Mouse (Mus musculus) stomach, postnatal 0 days (tissue): ENCODE measurements around the gene Meis3. TPM values are rescaled to one million over a fixed set of nuclear protein-coding genes. Genes with fewer than 3 reads are reported as not detected.

Source experiments
- ATAC-seq: fragments of 200-750 bp; cut with Nextera tagmentation; 2 replicates; pipeline ENCODE4 v1.8.0; 2017; ENCODE audit not compliant: low FRiP score, low TSS enrichment
- DNase-seq: peaks from one replicate; pipeline ENCODE4 v3.0.0-alpha.2; 2016; ENCODE audit warnings: low spot score
- H3K27ac ChIP-seq: fragments of 300-500 bp; sonication (generic); replicated peaks from 2 replicates; pipeline ENCODE4 v1.5.1; 2014; ENCODE audit warnings: mild to moderate bottlenecking, control low read depth
- H3K27me3 ChIP-seq: fragments of 300-500 bp; sonication (generic); 2 replicates; pipeline ENCODE4 v1.6.1; 2014; ENCODE audit warnings: low read length; ENCODE audit not compliant: control insufficient read depth, insufficient read depth
- H3K36me3 ChIP-seq: fragments of 300-500 bp; sonication (generic); 2 replicates; pipeline ENCODE4 v1.6.1; 2014; ENCODE audit warnings: low read length, mixed read lengths; ENCODE audit not compliant: control insufficient read depth, insufficient read depth
- H3K4me1 ChIP-seq: fragments of 300-500 bp; sonication (generic); replicated peaks from 2 replicates; pipeline ENCODE4 v1.6.1; 2014; ENCODE audit warnings: antibody characterized with exemption; ENCODE audit not compliant: control insufficient read depth, insufficient read depth
- H3K4me2 ChIP-seq: fragments of 300-500 bp; sonication (generic); replicated peaks from 2 replicates; pipeline ENCODE4 v1.6.1; 2014; ENCODE audit warnings: low read depth, mild to moderate bottlenecking, control low read depth, moderate library complexity
- H3K4me3 ChIP-seq: fragments of 300-500 bp; sonication (generic); 2 replicates; pipeline ENCODE4 v1.5.1; 2014; ENCODE audit warnings: low read depth, low read length, control low read depth
- H3K9ac ChIP-seq: fragments of 300-500 bp; sonication (generic); 2 replicates; pipeline ENCODE4 v1.6.1; 2014; ENCODE audit warnings: mild to moderate bottlenecking, low read length, control low read depth, mixed read lengths
- H3K9me3 ChIP-seq: fragments of 300-500 bp; sonication (generic); 2 replicates; pipeline ENCODE4 v1.6.1; 2016; ENCODE audit warnings: low read length; ENCODE audit not compliant: control insufficient read depth
- CTCF ChIP-seq: IDR thresholded peaks from 2 replicates; pipeline ENCODE4 v1.5.1; 2016; ENCODE audit warnings: antibody characterized with exemption, low read depth, mild to moderate bottlenecking, moderate library complexity
- EP300 ChIP-seq: optimal IDR thresholded peaks from 2 replicates; pipeline ENCODE3; 2016; ENCODE audit warnings: antibody characterized with exemption
- WGBS: fragments of 180-500 bp; shearing (Covaris S2); extraction: QIAGEN DNeasy Blood & Tissue Kit; methylation state at CpG from one replicate; pipeline ENCODE4 v1.1.7; 2014; 5-methylcytosine and 5-hydroxymethylcytosine counted together
- polyA plus RNA-seq: library from polyadenylated mRNA; unstranded; fragments of >200 nt; fragmentation: Nextera tagmentation; extraction: Ambion mirVana; gene quantifications from 2 replicates; pipeline ENCODE4 v1.2.1, GENCODE M21; 2015

Meis3 gene
- polyA plus RNA-seq, 1 experiment from 2014 or later: 10.9 TPM

- H3K4me3 ChIP-seq: no peak overlapping the region
- ATAC-seq: peak; percentile 68; the same call in 1 of the 2 replicates
- H3K9me3 ChIP-seq: no peaks in the 10 kb centered on the region
- TF ChIP-seq CTCF (peak; percentile 90), EP300 (no peak)
- peak; percentile 67 for DNase-seq
- H3K27ac ChIP-seq: no peak overlapping the region
- WGBS: 18% methylated on average over 10 of the region's 10 CpGs
- H3K4me1 ChIP-seq: no peaks in the 10 kb centered on the region
- H3K36me3 ChIP-seq: no peaks in the 10 kb centered on the region
- no peak overlapping the region for H3K9ac ChIP-seq
- H3K4me2 ChIP-seq: no peak overlapping the region
- H3K27me3 ChIP-seq: no peaks in the 10 kb centered on the region
Observed at GRCm38 (mm10) chr7:16153522-16153921, 21.4 kb upstream of the Meis3 start.

- Histone ChIP-seq H3K4me1 (no peaks in the 10 kb centered on the region), H3K4me3 (no peak overlapping the region), H3K4me2 (no peak overlapping the region), H3K9ac (no peak overlapping the region), H3K27ac (no peak overlapping the region), H3K9me3 (no peaks in the 10 kb centered on the region), H3K27me3 (no peaks in the 10 kb centered on the region), H3K36me3 (no peaks in the 10 kb centered on the region)
- WGBS: 61% methylated on average over 9 of the region's 9 CpGs
- no peak for DNase-seq
- no peak for ATAC-seq
- no peak for TF ChIP-seq EP300
- TF ChIP-seq CTCF: no peak
Observed at GRCm38 (mm10) chr7:16155132-16155872, 19.6 kb upstream of the Meis3 start.

GRCm38 (mm10) chr7:16156105-16156714 lies 18.7 kb upstream of the Meis3 start:
- H3K4me1 ChIP-seq: no peaks in the 10 kb centered on the region
- ATAC-seq: no peak
- DNase-seq: no peak
- no peaks in the 10 kb centered on the region for H3K9me3 ChIP-seq
- 59% methylated on average over 8 of the region's 8 CpGs for WGBS
- H3K4me3 ChIP-seq: no peak overlapping the region
- H3K27me3 ChIP-seq: no peaks in the 10 kb centered on the region
- no peak overlapping the region for H3K4me2 ChIP-seq
- no peak overlapping the region for H3K9ac ChIP-seq
- TF ChIP-seq CTCF (no peak), EP300 (no peak)
- H3K27ac ChIP-seq: no peak overlapping the region
- no peaks in the 10 kb centered on the region for H3K36me3 ChIP-seq

- Histone ChIP-seq H3K36me3 (no peaks in the 10 kb centered on the region), H3K4me3 (no peak overlapping the region), H3K4me2 (no peak overlapping the region), H3K9ac (no peak overlapping the region), H3K27me3 (no peaks in the 10 kb centered on the region), H3K4me1 (no peaks in the 10 kb centered on the region), H3K9me3 (no peaks in the 10 kb centered on the region), H3K27ac (no peak overlapping the region)
- TF ChIP-seq CTCF (no peak), EP300 (no peak)
- 18% methylated on average over 37 of the region's 39 CpGs for WGBS
- DNase-seq (no peak), ATAC-seq (0 out of 2 replicates have a peak, but pooled peaks have one; percentile 8)
Observed at GRCm38 (mm10) chr7:16158735-16159134, 16.2 kb upstream of the Meis3 start.

- Histone ChIP-seq H3K27me3 (no peaks in the 10 kb centered on the region), H3K4me1 (no peaks in the 10 kb centered on the region), H3K27ac (no peak overlapping the region), H3K4me3 (no peak overlapping the region), H3K9ac (no peak overlapping the region), H3K9me3 (no peaks in the 10 kb centered on the region), H3K4me2 (no peak overlapping the region), H3K36me3 (no peaks in the 10 kb centered on the region)
- DNase-seq: peak; percentile 27
- TF ChIP-seq EP300: no peak
- no peak for TF ChIP-seq CTCF
- WGBS: 69% methylated on average over 3 of the region's 3 CpGs
- no peak for ATAC-seq
Observed at GRCm38 (mm10) chr7:16160702-16161101, 14.2 kb upstream of the Meis3 start.

GRCm38 (mm10) chr7:16161302-16161701 lies 13.6 kb upstream of the Meis3 start:
- no peaks in the 10 kb centered on the region for H3K36me3 ChIP-seq
- WGBS: 86% methylated on average over 9 of the region's 9 CpGs

More at GRCm38 (mm10) chr7:16161302-16161701, 13.6 kb upstream of the Meis3 start:
- Histone ChIP-seq H3K27ac (no peak overlapping the region), H3K4me1 (no peaks in the 10 kb centered on the region), H3K27me3 (no peaks in the 10 kb centered on the region), H3K4me2 (no peak overlapping the region), H3K9ac (no peak overlapping the region), H3K9me3 (no peaks in the 10 kb centered on the region), H3K4me3 (no peak overlapping the region)
- DNase-seq (no peak), ATAC-seq (no peak)
- TF ChIP-seq EP300: no peak
- TF ChIP-seq CTCF: no peak
